Mouse (Mus musculus) intestine, embryonic 14.5 days (tissue): ENCODE measurements around the gene A730061H03Rik. TPM values are rescaled to one million over a fixed set of nuclear protein-coding genes. Genes with fewer than 3 reads are reported as not detected.

ENCODE experiments used
- ATAC-seq: fragments of 200-750 bp; cut with Nextera tagmentation; replicated peaks from 2 replicates; pipeline ENCODE4 v1.8.0; 2017; ENCODE audit warnings: low read depth, moderate number of reproducible peaks, moderate TSS enrichment, moderate library complexity; ENCODE audit not compliant: low FRiP score, low TSS enrichment
- DNase-seq: peaks from one replicate; pipeline ENCODE4 v3.0.0-alpha.2; 2018; ENCODE audit warnings: low spot score
- H3K27ac ChIP-seq: fragments of 300-500 bp; sonication (generic); 2 replicates; pipeline ENCODE4 v1.5.1; 2014; ENCODE audit warnings: low read depth, mild to moderate bottlenecking, control low read depth
- H3K27me3 ChIP-seq: fragments of 300-500 bp; sonication (generic); replicated peaks from 2 replicates; pipeline ENCODE4 v1.6.1; 2014; ENCODE audit warnings: low read length, control low read depth; ENCODE audit not compliant: control insufficient read depth, insufficient read depth
- H3K36me3 ChIP-seq: fragments of 300-500 bp; sonication (generic); 2 replicates; pipeline ENCODE4 v1.6.1; 2014; ENCODE audit warnings: low read length, control low read depth; ENCODE audit not compliant: control insufficient read depth, insufficient read depth
- H3K4me1 ChIP-seq: fragments of 300-500 bp; sonication (generic); replicated peaks from 2 replicates; pipeline ENCODE4 v1.6.1; 2014; ENCODE audit warnings: low read length, control low read depth, mixed read lengths; ENCODE audit not compliant: control insufficient read depth, insufficient read depth
- H3K4me2 ChIP-seq: fragments of 300-500 bp; sonication (generic); 2 replicates; pipeline ENCODE4 v1.6.1; 2014; ENCODE audit warnings: low read length
- H3K4me3 ChIP-seq: fragments of 300-500 bp; sonication (generic); 2 replicates; pipeline ENCODE4 v1.5.1; 2014; ENCODE audit warnings: low read depth, low read length, control low read depth, mixed read lengths
- H3K9ac ChIP-seq: fragments of 300-500 bp; sonication (generic); 2 replicates; pipeline ENCODE4 v1.6.1; 2014; ENCODE audit warnings: mild to moderate bottlenecking, low read length
- H3K9me3 ChIP-seq: fragments of 300-500 bp; sonication (generic); 2 replicates; pipeline ENCODE4 v1.6.1; 2016; ENCODE audit warnings: low read length, control low read depth; ENCODE audit not compliant: control insufficient read depth
- whole genome bisulfite sequencing: fragments of 180-500 bp; shearing (Covaris S2); extraction: QIAGEN DNeasy Blood & Tissue Kit; methylation state at CpG from one replicate; pipeline ENCODE4 v1.1.7; 2014; 5-methylcytosine and 5-hydroxymethylcytosine counted together
- polyA plus RNA-seq: library from polyadenylated mRNA; unstranded; fragments of >200 nt; fragmentation: Nextera tagmentation; extraction: Ambion mirVana; gene quantifications from 2 replicates; pipeline ENCODE4 v1.2.1, GENCODE M21; 2014

The A730061H03Rik gene
- polyA plus RNA-seq, 1 experiment from 2014 or later, result 0.64 TPM

GRCm38 (mm10) chr14:55596036-55596690 lies 36.0 kb upstream of the A730061H03Rik start:
- no peaks in the 10 kb centered on the region for H3K27me3 ChIP-seq
- H3K4me2 ChIP-seq, result no peak overlapping the region
- no peak overlapping the region for H3K9ac ChIP-seq
- H3K27ac ChIP-seq, result no peak overlapping the region
- peaks cover 13% of the 10 kb centered on the region; the same call in 1 of the 2 replicates for H3K4me1 ChIP-seq
- peaks cover 65% of the 10 kb centered on the region for H3K36me3 ChIP-seq
- H3K4me3 ChIP-seq, result no peak overlapping the region
- 83% methylated on average over 13 of the region's 13 CpGs for WGBS
- DNase-seq, result no peak
- no peak for ATAC-seq
- no peaks in the 10 kb centered on the region for H3K9me3 ChIP-seq

GRCm38 (mm10) chr14:55592226-55592625 lies 32.0 kb upstream of the A730061H03Rik start:
- Histone ChIP-seq H3K27me3 (no peaks in the 10 kb centered on the region), H3K4me2 (peak overlapping the region; percentile 97), H3K9me3 (no peaks in the 10 kb centered on the region), H3K36me3 (peaks cover 48% of the 10 kb centered on the region), H3K4me3 (peak overlapping the region; percentile 63), H3K27ac (peak overlapping the region; percentile 96; the same call in 1 of the 2 replicates), H3K9ac (peak overlapping the region; percentile 77), H3K4me1 (peaks cover 13% of the 10 kb centered on the region; the same call in 1 of the 2 replicates)
- ATAC-seq (no peak), DNase-seq (no peak)
- WGBS, result 6% methylated on average over 16 of the region's 16 CpGs

GRCm38 (mm10) chr14:55591331-55591891 lies 31.2 kb upstream of the A730061H03Rik start, which contains the start of gene Rnf31:
Gene Rnf31 (plus strand): TSS chr14:55591708.
- H3K4me3 ChIP-seq, result peak within 1 kb of the TSS; percentile 63
- peaks cover 43% of the 10 kb centered on the region for H3K36me3 ChIP-seq
- H3K27me3 ChIP-seq, result no peaks in the 10 kb centered on the region
- peak within 1 kb of the TSS; percentile 97 for H3K4me2 ChIP-seq
- H3K27ac ChIP-seq, result peak within 1 kb of the TSS; percentile 96
- H3K4me1 ChIP-seq, result peaks cover 13% of the 10 kb centered on the region; the same call in 1 of the 2 replicates
- no peaks in the 10 kb centered on the region for H3K9me3 ChIP-seq
- peak; percentile 93 for DNase-seq
- peak; percentile 88 for ATAC-seq
- peak within 1 kb of the TSS; percentile 77 for H3K9ac ChIP-seq
- 0% methylated on average over 33 of the region's 33 CpGs for WGBS

GRCm38 (mm10) chr14:55590748-55591330 lies 30.6 kb upstream of the A730061H03Rik start, which contains the start of gene Psme2:
Gene Psme2 (minus strand): TSS chr14:55591113.
- DNase-seq (peak; percentile 93), ATAC-seq (peak; percentile 96)
- H3K4me2 ChIP-seq, result peak within 1 kb of the TSS; percentile 97
- under 1% methylated on average over 22 of the region's 22 CpGs for WGBS
- peak within 1 kb of the TSS; percentile 63 for H3K4me3 ChIP-seq
- H3K36me3 ChIP-seq, result peaks cover 37% of the 10 kb centered on the region
- no peaks in the 10 kb centered on the region for H3K9me3 ChIP-seq
- H3K27me3 ChIP-seq, result no peaks in the 10 kb centered on the region
- H3K4me1 ChIP-seq, result peaks cover 13% of the 10 kb centered on the region; the same call in 1 of the 2 replicates
- peak within 1 kb of the TSS; percentile 77 for H3K9ac ChIP-seq
- H3K27ac ChIP-seq, result peak within 1 kb of the TSS; percentile 96

GRCm38 (mm10) chr14:55589771-55590448 lies 29.7 kb upstream of the A730061H03Rik start:
- Histone ChIP-seq H3K36me3 (peaks cover 28% of the 10 kb centered on the region), H3K27ac (peak overlapping the region; percentile 60; the same call in 1 of the 2 replicates), H3K4me2 (peak overlapping the region; percentile 97), H3K9ac (peak overlapping the region; percentile 51), H3K27me3 (no peaks in the 10 kb centered on the region), H3K9me3 (no peaks in the 10 kb centered on the region), H3K4me3 (peak overlapping the region; percentile 63), H3K4me1 (peaks cover 17% of the 10 kb centered on the region; the same call in 1 of the 2 replicates)
- ATAC-seq (no peak), DNase-seq (no peak)
- 81% methylated on average over 11 of the region's 11 CpGs for WGBS

- no peak for DNase-seq
- peaks cover 21% of the 10 kb centered on the region for H3K36me3 ChIP-seq
- H3K27me3 ChIP-seq, result peaks cover 4% of the 10 kb centered on the region; the same call in 1 of the 2 replicates
- H3K4me3 ChIP-seq, result no peak overlapping the region
- H3K9me3 ChIP-seq, result no peaks in the 10 kb centered on the region
- no peak overlapping the region for H3K4me2 ChIP-seq
- H3K27ac ChIP-seq, result no peak overlapping the region
- no peak for ATAC-seq
- H3K4me1 ChIP-seq, result peaks cover 22% of the 10 kb centered on the region; the same call in 1 of the 2 replicates
- H3K9ac ChIP-seq, result no peak overlapping the region
- 95% methylated on average over 5 of the region's 5 CpGs for WGBS
Observed at GRCm38 (mm10) chr14:55589271-55589670, 29.1 kb upstream of the A730061H03Rik start.

GRCm38 (mm10) chr14:55586149-55586548 lies 25.9 kb upstream of the A730061H03Rik start:
- no peaks in the 10 kb centered on the region for H3K9me3 ChIP-seq
- peaks cover 6% of the 10 kb centered on the region; the same call in 1 of the 2 replicates for H3K27me3 ChIP-seq
- H3K27ac ChIP-seq, result no peak overlapping the region
- peaks cover 28% of the 10 kb centered on the region for H3K36me3 ChIP-seq
- no peak overlapping the region for H3K9ac ChIP-seq
- ATAC-seq, result no peak
- DNase-seq, result no peak
- H3K4me3 ChIP-seq, result no peak overlapping the region
- no peak overlapping the region for H3K4me2 ChIP-seq
- 90% methylated on average over 2 of the region's 2 CpGs for WGBS
- H3K4me1 ChIP-seq, result 0 out of 2 replicates have a peak, but pooled peaks cover 8% of the 10 kb centered on the region

GRCm38 (mm10) chr14:55585566-55585960 lies 25.4 kb upstream of the A730061H03Rik start:
- no peak overlapping the region for H3K9ac ChIP-seq
- H3K27ac ChIP-seq, result no peak overlapping the region
- 0 out of 2 replicates have a peak, but pooled peaks cover 8% of the 10 kb centered on the region for H3K4me1 ChIP-seq
- peaks cover 6% of the 10 kb centered on the region; the same call in 1 of the 2 replicates for H3K27me3 ChIP-seq
- no peak; the same call in 1 of the 2 replicates for ATAC-seq
- no peaks in the 10 kb centered on the region for H3K9me3 ChIP-seq
- H3K36me3 ChIP-seq, result peaks cover 33% of the 10 kb centered on the region
- peak overlapping the region; percentile 76 for H3K4me2 ChIP-seq
- H3K4me3 ChIP-seq, result peak overlapping the region; percentile 43; the same call in 1 of the 2 replicates
- WGBS, result 42% methylated on average over 6 of the region's 6 CpGs
- DNase-seq, result peak; percentile 52
